Mouse (Mus musculus) cerebellum, adult 9-11 months (tissue): ENCODE measurements around the gene Klra2.
A peak's percentile ranks its signal among the peaks of the same experiment; 100 is the strongest.
"Not testable (repeated sequence)": the region's sequence is repeated elsewhere in the genome, so short reads cannot be mapped to it uniquely, and the experiment has no call there.

Experiments
- DNase-seq: peaks from one replicate; pipeline ENCODE4 v3.0.0; 2022

The Klra2 gene

GRCm38 (mm10) chr6:131247206-131247605 is at the start of gene Klra2:
Klra2 (minus strand) TSS chr6:131247362.
- DNase-seq = no peak

GRCm38 (mm10) chr6:131294435-131295112 is 47.4 kb upstream of the Klra2 start:
- DNase-seq = no peak

GRCm38 (mm10) chr6:131293916-131294315 is 46.8 kb upstream of the Klra2 start:
- no peak for DNase-seq

- peak; percentile 85 for DNase-seq
These were observed 46.0 kb upstream of the Klra2 start, which contains the start of gene Magohb for GRCm38 (mm10) chr6:131292991-131293788. Magohb (minus strand) TSS chr6:131293244.

GRCm38 (mm10) chr6:131292276-131292990 is 45.3 kb upstream of the Klra2 start:
- peak; percentile 12 for DNase-seq

- peak; percentile 16 for DNase-seq
These were observed 43.3 kb upstream of the Klra2 start for GRCm38 (mm10) chr6:131290430-131290829.

- DNase-seq = not testable (repeated sequence)
These were observed 31.0 kb upstream of the Klra2 start for GRCm38 (mm10) chr6:131278160-131278559.

GRCm38 (mm10) chr6:131276659-131277058 is 29.5 kb upstream of the Klra2 start:
- DNase-seq = no peak

- DNase-seq = no peak
These were observed 25.1 kb upstream of the Klra2 start for GRCm38 (mm10) chr6:131272311-131272710.

- no peak for DNase-seq
These were observed 23.1 kb upstream of the Klra2 start for GRCm38 (mm10) chr6:131270312-131270711.

- no peak for DNase-seq
These were observed 22.4 kb upstream of the Klra2 start for GRCm38 (mm10) chr6:131269599-131269998.

- no peak for DNase-seq
These were observed 17.0 kb upstream of the Klra2 start for GRCm38 (mm10) chr6:131264175-131264574.

GRCm38 (mm10) chr6:131262778-131263177 is 15.6 kb upstream of the Klra2 start:
- no peak for DNase-seq

GRCm38 (mm10) chr6:131262009-131262408 is 14.8 kb upstream of the Klra2 start:
- DNase-seq = no peak

- DNase-seq = no peak
These were observed 2.1 kb downstream of the Klra2 start for GRCm38 (mm10) chr6:131245081-131245480.
